Mouse (Mus musculus): ENCODE data around the gene Vmn1r123. TPM values are rescaled to one million over a fixed set of nuclear protein-coding genes. Genes with fewer than 3 reads are reported as not detected.

Gene Vmn1r123
- not detected in 2 replicates for polyA plus RNA-seq (2012; ENCODE audit: low replicate concordance)

GRCm38 (mm10) chr7:21161885-21162284 lies at the start of gene Vmn1r123:
Vmn1r123 (plus strand) TSS chr7:21162185.

GRCm38 (mm10) chr7:21134028-21134427 lies 28.0 kb upstream of the Vmn1r123 start, which contains the start of gene Vmn1r122:
Vmn1r122 (minus strand) TSS chr7:21134128.

DNA sequence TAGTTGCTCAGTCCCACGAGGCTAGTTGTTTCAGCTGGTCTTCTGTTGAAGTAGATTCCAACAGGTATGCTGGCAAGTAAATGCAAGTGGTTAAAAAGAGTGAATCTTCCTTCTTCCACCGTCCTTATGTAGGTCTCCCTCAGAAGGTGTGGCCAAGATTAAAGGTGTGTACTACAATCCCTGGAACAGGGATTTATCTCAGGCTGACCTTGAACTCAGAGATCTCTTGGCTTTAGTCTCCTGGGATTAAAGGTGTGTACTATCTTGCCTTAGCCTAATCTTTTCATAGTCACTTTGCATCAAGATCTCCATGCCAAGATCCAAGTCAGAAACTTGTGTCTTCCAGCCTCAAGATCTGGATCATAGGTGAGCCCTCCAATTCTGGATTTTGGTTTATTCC lies 28.3 kb downstream of the Vmn1r123 start, which contains the start of gene Gm5157:
Gene Gm5157 (minus strand): TSS at position 101 of the 400 bp plus-strand sequence.

Other genes with a start within 250 kb of the Vmn1r123 start
- not detected in 2 replicates for gene Vmn1r118, start 249.8 kb upstream of the Vmn1r123 start, polyA plus RNA-seq (2012; ENCODE audit: low replicate concordance)
- not detected in 2 replicates for gene Vmn1r119, start 149.7 kb upstream of the Vmn1r123 start, polyA plus RNA-seq (2012; ENCODE audit: low replicate concordance)
- not detected in 2 replicates for gene Vmn1r120, start 108.4 kb upstream of the Vmn1r123 start, polyA plus RNA-seq (2012; ENCODE audit: low replicate concordance)
- gene Vmn1r121, start 63.7 kb upstream of the Vmn1r123 start, polyA plus RNA-seq (2012; ENCODE audit: low replicate concordance), result not detected in 2 replicates
- not detected in 2 replicates for gene Vmn1r122, start 28.1 kb upstream of the Vmn1r123 start, polyA plus RNA-seq (2012; ENCODE audit: low replicate concordance)
- not detected in 2 replicates for gene Gm5157, start 28.2 kb downstream of the Vmn1r123 start, polyA plus RNA-seq (2012; ENCODE audit: low replicate concordance)
- gene Vmn1r124, start 98.4 kb downstream of the Vmn1r123 start, polyA plus RNA-seq (2012; ENCODE audit: low replicate concordance), result not detected in 2 replicates
- gene Vmn1r125, start 110.0 kb downstream of the Vmn1r123 start, polyA plus RNA-seq (2012; ENCODE audit: low replicate concordance), result not detected in 2 replicates
- gene Vmn1r126, start 139.3 kb downstream of the Vmn1r123 start, polyA plus RNA-seq (2012; ENCODE audit: low replicate concordance), result not detected in 2 replicates
- not detected in 2 replicates for gene Vmn1r127, start 157.7 kb downstream of the Vmn1r123 start, polyA plus RNA-seq (2012; ENCODE audit: low replicate concordance)
- gene Vmn1r128, start 187.2 kb downstream of the Vmn1r123 start, polyA plus RNA-seq (2012; ENCODE audit: low replicate concordance), result not detected in 2 replicates
- not detected in 2 replicates for gene Vmn1r129, start 199.1 kb downstream of the Vmn1r123 start, polyA plus RNA-seq (2012; ENCODE audit: low replicate concordance)